Mouse (Mus musculus): Measurements from ENCODE around the gene Rara. TPM values are rescaled to one million over a fixed set of nuclear protein-coding genes. Genes with fewer than 3 reads are reported as not detected.

Rara gene
- polyA plus RNA-seq, 1 experiment: 63.5 TPM

GRCm38 (mm10) chr11:98990866-98991265 is 63.2 kb downstream of the Rara start:
- Histone ChIP-seq H3K27ac (ENCODE audit: control insufficient read depth, insufficient read depth, low read length) (no peak overlapping the region), H3K27me3 (ENCODE audit: control insufficient read depth, insufficient read depth, low read length) (no peaks in the 10 kb centered on the region), H3K36me3 (ENCODE audit: control insufficient read depth, insufficient read depth, low read length) (peaks cover 60% of the 10 kb centered on the region), H3K4me3 (ENCODE audit: control insufficient read depth, insufficient read depth, low read length) (no peak overlapping the region), H3K4me1 (replicated peaks; ENCODE audit: control insufficient read depth, insufficient read depth, low read length) (no peaks in the 10 kb centered on the region)
- 93% methylated on average over 6 of the region's 6 CpGs for WGBS
- no peak for DNase-seq
- TF ChIP-seq POLR2A (IDR thresholded peaks at IDR 0.05; ENCODE audit: control insufficient read depth, extremely low read depth, insufficient read depth, low read length, poor library complexity) (no peak), CTCF (IDR thresholded peaks at IDR 0.05; ENCODE audit: borderline replicate concordance, control insufficient read depth, extremely low read depth, insufficient read depth, low read length, poor library complexity) (no peak)

- 97% methylated on average over 7 of the region's 7 CpGs for WGBS
- no peak overlapping the region for H3K4me3 ChIP-seq (ENCODE audit: control insufficient read depth, insufficient read depth, low read length)
- no peaks in the 10 kb centered on the region for H3K4me1 ChIP-seq (replicated peaks; ENCODE audit: control insufficient read depth, insufficient read depth, low read length)
- peaks cover 90% of the 10 kb centered on the region for H3K36me3 ChIP-seq (ENCODE audit: control insufficient read depth, insufficient read depth, low read length)
- no peak for DNase-seq
- TF ChIP-seq POLR2A (IDR thresholded peaks at IDR 0.05; ENCODE audit: control insufficient read depth, extremely low read depth, insufficient read depth, low read length, poor library complexity): no peak
- TF ChIP-seq CTCF (IDR thresholded peaks at IDR 0.05; ENCODE audit: borderline replicate concordance, control insufficient read depth, extremely low read depth, insufficient read depth, low read length, poor library complexity): no peak
- no peak overlapping the region for H3K27ac ChIP-seq (ENCODE audit: control insufficient read depth, insufficient read depth, low read length)
- no peaks in the 10 kb centered on the region for H3K27me3 ChIP-seq (ENCODE audit: control insufficient read depth, insufficient read depth, low read length)
Measured at GRCm38 (mm10) chr11:98995987-98996386, 68.4 kb downstream of the Rara start.

GRCm38 (mm10) chr11:98997659-98998058 is 70.0 kb downstream of the Rara start:
- Histone ChIP-seq H3K4me3 (ENCODE audit: control insufficient read depth, insufficient read depth, low read length) (no peak overlapping the region), H3K36me3 (ENCODE audit: control insufficient read depth, insufficient read depth, low read length) (peaks cover 90% of the 10 kb centered on the region), H3K4me1 (replicated peaks; ENCODE audit: control insufficient read depth, insufficient read depth, low read length) (no peaks in the 10 kb centered on the region), H3K27me3 (ENCODE audit: control insufficient read depth, insufficient read depth, low read length) (no peaks in the 10 kb centered on the region), H3K27ac (ENCODE audit: control insufficient read depth, insufficient read depth, low read length) (no peak overlapping the region)
- WGBS: 95% methylated on average over 4 of the region's 4 CpGs
- TF ChIP-seq POLR2A (IDR thresholded peaks at IDR 0.05; ENCODE audit: control insufficient read depth, extremely low read depth, insufficient read depth, low read length, poor library complexity) (no peak), CTCF (IDR thresholded peaks at IDR 0.05; ENCODE audit: borderline replicate concordance, control insufficient read depth, extremely low read depth, insufficient read depth, low read length, poor library complexity) (no peak)
- no peak for DNase-seq

- H3K36me3 ChIP-seq (ENCODE audit: control insufficient read depth, insufficient read depth, low read length): peaks cover 93% of the 10 kb centered on the region
- DNase-seq: no peak
- no peak overlapping the region for H3K27ac ChIP-seq (ENCODE audit: control insufficient read depth, insufficient read depth, low read length)
- H3K27me3 ChIP-seq (ENCODE audit: control insufficient read depth, insufficient read depth, low read length): no peaks in the 10 kb centered on the region
- TF ChIP-seq POLR2A (IDR thresholded peaks at IDR 0.05; ENCODE audit: control insufficient read depth, extremely low read depth, insufficient read depth, low read length, poor library complexity): no peak
- TF ChIP-seq CTCF (IDR thresholded peaks at IDR 0.05; ENCODE audit: borderline replicate concordance, control insufficient read depth, extremely low read depth, insufficient read depth, low read length, poor library complexity): no peak
- H3K4me1 ChIP-seq (replicated peaks; ENCODE audit: control insufficient read depth, insufficient read depth, low read length): no peaks in the 10 kb centered on the region
- H3K4me3 ChIP-seq (ENCODE audit: control insufficient read depth, insufficient read depth, low read length): no peak overlapping the region
Measured at GRCm38 (mm10) chr11:98998776-98999175, 71.2 kb downstream of the Rara start.

GRCm38 (mm10) chr11:98999243-98999642 is 71.6 kb downstream of the Rara start:
- Histone ChIP-seq H3K4me1 (replicated peaks; ENCODE audit: control insufficient read depth, insufficient read depth, low read length) (no peaks in the 10 kb centered on the region), H3K27ac (ENCODE audit: control insufficient read depth, insufficient read depth, low read length) (no peak overlapping the region), H3K27me3 (ENCODE audit: control insufficient read depth, insufficient read depth, low read length) (no peaks in the 10 kb centered on the region), H3K4me3 (ENCODE audit: control insufficient read depth, insufficient read depth, low read length) (no peak overlapping the region), H3K36me3 (ENCODE audit: control insufficient read depth, insufficient read depth, low read length) (peaks cover 93% of the 10 kb centered on the region)
- no peak for TF ChIP-seq POLR2A (IDR thresholded peaks at IDR 0.05; ENCODE audit: control insufficient read depth, extremely low read depth, insufficient read depth, low read length, poor library complexity)
- no peak for TF ChIP-seq CTCF (IDR thresholded peaks at IDR 0.05; ENCODE audit: borderline replicate concordance, control insufficient read depth, extremely low read depth, insufficient read depth, low read length, poor library complexity)
- 98% methylated on average over 11 of the region's 11 CpGs for WGBS
- DNase-seq: no peak

- H3K36me3 ChIP-seq (ENCODE audit: control insufficient read depth, insufficient read depth, low read length): peaks cover 90% of the 10 kb centered on the region
- TF ChIP-seq CTCF (IDR thresholded peaks at IDR 0.05; ENCODE audit: borderline replicate concordance, control insufficient read depth, extremely low read depth, insufficient read depth, low read length, poor library complexity) (no peak), POLR2A (IDR thresholded peaks at IDR 0.05; ENCODE audit: control insufficient read depth, extremely low read depth, insufficient read depth, low read length, poor library complexity) (no peak)
- H3K27ac ChIP-seq (ENCODE audit: control insufficient read depth, insufficient read depth, low read length): no peak overlapping the region
- no peaks in the 10 kb centered on the region for H3K27me3 ChIP-seq (ENCODE audit: control insufficient read depth, insufficient read depth, low read length)
- no peak for DNase-seq
- 97% methylated on average over 9 of the region's 9 CpGs for WGBS
- no peaks in the 10 kb centered on the region for H3K4me1 ChIP-seq (replicated peaks; ENCODE audit: control insufficient read depth, insufficient read depth, low read length)
- no peak overlapping the region for H3K4me3 ChIP-seq (ENCODE audit: control insufficient read depth, insufficient read depth, low read length)
Measured at GRCm38 (mm10) chr11:99006788-99007187, 79.2 kb downstream of the Rara start.

- WGBS: 86% methylated on average over 4 of the region's 4 CpGs
- H3K4me3 ChIP-seq (ENCODE audit: control insufficient read depth, insufficient read depth, low read length): no peak overlapping the region
- TF ChIP-seq POLR2A (IDR thresholded peaks at IDR 0.05; ENCODE audit: control insufficient read depth, extremely low read depth, insufficient read depth, low read length, poor library complexity): no peak
- TF ChIP-seq CTCF (IDR thresholded peaks at IDR 0.05; ENCODE audit: borderline replicate concordance, control insufficient read depth, extremely low read depth, insufficient read depth, low read length, poor library complexity): no peak
- peaks cover 88% of the 10 kb centered on the region for H3K36me3 ChIP-seq (ENCODE audit: control insufficient read depth, insufficient read depth, low read length)
- DNase-seq: no peak
- no peaks in the 10 kb centered on the region for H3K27me3 ChIP-seq (ENCODE audit: control insufficient read depth, insufficient read depth, low read length)
- H3K4me1 ChIP-seq (replicated peaks; ENCODE audit: control insufficient read depth, insufficient read depth, low read length): no peaks in the 10 kb centered on the region
- no peak overlapping the region for H3K27ac ChIP-seq (ENCODE audit: control insufficient read depth, insufficient read depth, low read length)
Measured at GRCm38 (mm10) chr11:99010124-99010523, 82.5 kb downstream of the Rara start.
